Mouse (Mus musculus) layer of hippocampus, postnatal 25 days (tissue): Measurements from ENCODE around the gene Traf5. TPM values are rescaled to one million over a fixed set of nuclear protein-coding genes. Genes with fewer than 3 reads are reported as not detected.
A peak's percentile ranks its signal among the peaks of the same experiment; 100 is the strongest.

Experiments used
- DNase-seq, 2 experiments: peaks; one replicate each; pipeline ENCODE4 v3.0.0; 2022; ENCODE audit warnings: mixed read lengths in 2 of 2, low spot score in 1 of 2; ENCODE audit errors: extremely low spot score in 1 of 2
- total RNA-seq, 2 experiments: library from RNA; stranded (reverse); gene quantifications; 2 replicates each; pipeline ENCODE4 v1.2.3; 2021

The Traf5 gene
- total RNA-seq = 1 to 10 TPM; 2.6 to 4.9 TPM

DNA sequence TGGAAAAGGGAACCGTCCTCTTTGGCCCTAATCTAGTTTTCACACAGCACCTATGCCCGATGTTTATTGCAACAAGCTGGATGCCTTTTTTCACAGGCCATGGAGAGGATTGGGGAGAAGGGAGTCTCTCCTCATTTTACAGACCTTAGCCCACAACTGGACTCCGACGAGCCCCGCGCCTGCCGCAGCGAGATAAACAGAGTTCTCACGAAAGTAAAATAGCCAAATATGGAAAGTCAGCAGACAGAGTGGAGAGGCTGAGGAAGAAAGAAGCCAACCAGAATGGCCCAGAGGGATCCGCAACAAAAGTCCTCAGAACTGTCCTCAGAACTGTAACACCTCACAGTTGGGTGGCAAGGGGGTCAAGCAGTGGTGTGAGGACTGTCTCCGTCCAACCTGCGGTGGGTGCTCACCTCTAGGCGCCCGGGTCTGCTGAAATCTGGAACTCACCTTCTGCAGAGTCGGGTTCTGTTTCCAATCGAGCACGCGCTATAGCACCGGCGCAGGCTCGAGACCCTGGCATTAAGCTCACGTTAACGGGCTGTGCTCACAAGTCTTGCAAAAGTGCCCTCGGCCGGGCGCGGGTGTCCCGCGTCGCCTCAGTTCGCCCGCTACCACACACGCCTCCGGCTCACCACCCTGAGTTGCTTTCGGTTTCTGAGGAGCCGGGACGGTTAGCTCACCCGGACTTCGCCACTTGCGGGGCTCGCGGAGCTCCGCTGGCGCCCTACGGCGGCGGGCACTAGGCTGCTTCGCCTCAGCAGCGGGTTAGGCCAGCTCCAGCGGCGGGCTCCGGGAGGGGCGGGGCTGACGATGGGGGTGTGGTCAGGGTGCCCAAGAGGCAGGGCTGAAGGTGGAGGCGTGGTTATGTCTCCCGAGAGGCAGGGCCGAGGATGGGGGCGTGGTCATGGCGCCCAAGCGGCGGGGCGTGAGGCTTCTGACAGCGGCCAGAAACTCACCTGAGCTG lies at the start of gene Traf5:
Gene Traf5, minus strand, starts transcription at position 754 of the 967 bp plus-strand sequence.
- DNase-seq = peak; percentile 78 to 79

DNA sequence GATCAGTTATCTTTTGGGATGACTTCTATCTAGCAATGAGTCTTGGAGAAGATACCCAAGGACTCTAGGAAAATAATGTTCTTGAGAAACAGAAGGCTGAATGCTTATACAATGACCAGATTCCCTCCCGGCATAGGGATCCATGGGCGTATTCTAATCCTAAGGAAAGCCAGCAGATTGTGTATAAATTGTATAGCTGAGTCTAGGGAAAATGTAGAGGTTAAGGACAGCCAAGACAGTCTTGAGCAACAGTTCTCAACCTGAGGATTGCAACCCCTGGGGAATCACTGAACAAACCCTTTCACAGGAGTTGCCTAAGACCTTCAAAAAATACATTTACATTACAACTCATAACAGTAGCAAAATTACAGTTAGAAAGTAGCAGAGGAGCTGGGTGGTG lies 48.0 kb upstream of the Traf5 start:
- no peak for DNase-seq

DNA sequence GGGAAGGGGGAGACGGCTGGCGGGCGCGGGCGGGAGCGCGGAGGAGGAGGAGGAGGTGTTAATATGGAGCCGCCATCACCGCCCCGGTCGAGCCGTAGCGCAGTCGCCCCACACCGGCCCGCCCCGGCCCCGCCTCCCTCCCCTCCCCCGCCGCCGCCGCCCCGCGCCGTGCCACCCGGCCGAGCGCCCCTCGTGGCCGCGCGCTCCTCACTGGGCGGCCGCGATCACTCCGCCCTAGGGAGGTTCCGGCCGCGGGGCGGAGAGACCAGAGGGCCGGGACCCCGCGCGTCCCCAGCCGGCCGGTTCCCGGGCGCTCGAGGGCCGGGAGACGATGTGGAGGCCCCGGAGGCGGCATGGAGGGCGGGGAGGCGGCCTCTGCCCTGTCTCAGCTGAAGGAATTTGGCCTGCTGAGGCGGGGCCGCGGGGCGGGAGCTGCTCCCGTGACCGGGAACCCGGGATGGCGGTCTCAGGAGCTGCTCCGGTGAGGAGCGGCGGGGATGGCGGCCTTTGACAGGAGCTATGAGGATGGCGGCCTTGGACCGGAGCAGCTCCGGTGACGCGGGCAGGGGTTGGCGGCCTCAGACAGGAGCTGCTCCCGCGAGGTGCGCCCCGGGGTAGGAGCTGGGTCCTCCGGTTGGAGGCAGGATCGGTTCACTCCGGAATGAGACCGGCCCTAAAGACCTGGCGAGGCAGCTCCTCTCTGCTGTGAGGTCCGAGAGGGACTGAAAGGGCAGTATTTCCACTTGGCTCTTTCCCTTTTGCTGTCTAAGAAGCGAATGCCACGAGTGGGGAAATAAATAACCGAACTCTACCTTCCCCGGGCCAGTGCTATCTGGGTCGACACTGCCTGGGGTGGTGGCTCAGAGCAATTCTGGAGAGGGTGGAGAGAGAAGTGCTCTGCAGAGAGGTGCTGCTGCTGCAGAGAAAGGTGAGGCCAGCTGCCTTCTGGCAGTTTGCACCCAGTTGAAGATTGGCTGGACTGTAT lies 45.9 kb upstream of the Traf5 start, which contains the start of gene Rcor3:
Gene Rcor3, minus strand, starts transcription at position 137 of the 985 bp plus-strand sequence.
- peak; percentile 68 to 73 for DNase-seq

GRCm38 (mm10) chr1:192137291-192137925 lies 45.0 kb upstream of the Traf5 start:
- peak; percentile 20 to 31 for DNase-seq

DNA sequence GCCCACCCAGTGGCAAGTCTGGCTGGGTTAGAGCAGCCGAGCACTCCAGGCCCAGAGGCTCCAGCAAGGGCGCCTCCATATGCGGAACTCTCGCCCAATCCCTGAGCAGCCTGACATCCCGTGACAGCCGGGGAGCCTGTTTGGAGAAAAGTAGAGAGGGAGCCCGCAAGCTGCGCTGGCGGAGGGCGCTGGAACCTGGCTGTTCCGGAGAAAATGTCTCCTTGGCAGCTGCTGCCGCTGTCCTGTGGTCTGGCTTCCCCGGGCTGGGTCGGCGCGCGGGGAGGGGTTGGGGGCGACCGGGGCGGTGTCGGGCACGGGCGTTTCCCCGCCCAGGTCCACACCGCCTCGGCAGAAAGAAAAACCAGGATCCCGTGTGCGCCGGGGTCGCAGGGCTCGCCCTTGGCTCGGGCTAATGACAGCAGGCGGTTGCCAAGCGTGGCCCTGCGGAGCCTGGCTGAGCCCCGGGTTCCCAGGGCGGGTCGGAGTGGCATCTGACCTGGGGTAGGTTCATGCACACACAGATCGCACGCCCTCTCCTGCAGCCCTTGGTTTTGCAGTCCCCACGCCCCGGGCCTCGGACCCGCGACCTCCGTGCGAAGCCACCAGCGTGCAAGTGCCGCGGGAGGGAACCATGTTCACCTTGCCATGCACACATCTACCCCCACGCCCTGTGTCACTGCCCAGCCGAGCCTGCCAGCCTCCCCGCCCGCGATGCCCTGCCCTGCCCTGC lies 44.4 kb upstream of the Traf5 start:
- peak; percentile 53 to 67 for DNase-seq

- no peak for DNase-seq
Measured at GRCm38 (mm10) chr1:192130202-192130601, 37.8 kb upstream of the Traf5 start.

GRCm38 (mm10) chr1:192128343-192128742 lies 36.0 kb upstream of the Traf5 start:
- no peak for DNase-seq

DNA sequence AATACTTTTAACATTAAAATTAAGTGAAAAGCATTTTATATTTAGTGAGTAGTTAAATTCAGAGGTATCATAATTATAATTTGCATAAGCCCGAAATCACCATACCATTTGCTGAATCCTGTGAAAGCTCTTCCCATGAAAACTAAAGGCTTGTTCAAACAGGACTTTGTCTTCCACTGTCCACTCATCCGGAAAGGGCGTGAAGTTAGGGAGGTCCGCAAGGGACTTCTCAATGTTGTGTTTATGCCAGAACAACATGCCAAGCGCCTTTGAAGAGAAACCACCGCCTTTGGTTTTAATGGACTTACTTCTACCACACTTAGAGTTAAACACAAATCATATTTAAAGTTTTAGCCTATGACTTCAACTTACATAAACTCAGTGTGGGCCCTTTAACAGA lies 33.4 kb upstream of the Traf5 start:
- DNase-seq = no peak

DNA sequence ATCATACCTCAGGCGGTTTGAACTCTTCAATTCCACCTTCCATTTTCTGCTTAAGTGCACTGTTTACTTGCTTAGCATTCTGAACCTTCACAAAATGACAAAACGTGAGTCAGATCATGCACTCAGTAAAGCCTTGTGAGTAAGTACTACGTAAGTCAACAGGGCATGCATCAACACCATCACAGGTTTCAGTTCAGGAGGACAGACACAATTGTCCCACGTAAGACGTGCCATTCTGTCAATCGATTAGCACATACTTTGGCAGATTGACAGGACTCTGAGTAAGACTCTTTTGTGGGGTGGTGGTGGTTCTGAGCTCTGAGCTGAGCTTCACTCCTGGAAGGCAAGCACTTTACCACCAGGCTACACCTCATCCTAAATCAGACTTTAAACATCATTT lies 23.9 kb upstream of the Traf5 start:
- DNase-seq = no peak

DNA sequence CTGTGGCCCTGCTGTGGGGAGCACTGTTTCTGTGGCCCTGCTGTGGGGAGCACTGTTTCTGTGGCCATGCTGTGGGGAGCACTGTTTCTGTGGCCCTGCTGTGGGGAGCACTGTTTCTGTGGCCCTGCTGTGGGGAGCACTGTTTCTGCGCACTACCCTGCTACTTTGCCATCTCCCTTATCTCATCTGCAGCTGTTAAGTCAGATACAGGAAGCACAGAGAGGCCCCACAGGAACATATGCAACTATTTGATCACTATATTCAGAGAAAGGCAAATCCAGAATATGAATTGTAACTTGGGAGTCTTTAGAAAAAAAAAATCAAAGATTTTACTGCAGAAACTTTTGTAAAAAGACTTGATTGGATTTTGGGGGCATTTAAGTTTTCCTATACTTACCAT lies 23.0 kb upstream of the Traf5 start:
- DNase-seq = no peak

DNA sequence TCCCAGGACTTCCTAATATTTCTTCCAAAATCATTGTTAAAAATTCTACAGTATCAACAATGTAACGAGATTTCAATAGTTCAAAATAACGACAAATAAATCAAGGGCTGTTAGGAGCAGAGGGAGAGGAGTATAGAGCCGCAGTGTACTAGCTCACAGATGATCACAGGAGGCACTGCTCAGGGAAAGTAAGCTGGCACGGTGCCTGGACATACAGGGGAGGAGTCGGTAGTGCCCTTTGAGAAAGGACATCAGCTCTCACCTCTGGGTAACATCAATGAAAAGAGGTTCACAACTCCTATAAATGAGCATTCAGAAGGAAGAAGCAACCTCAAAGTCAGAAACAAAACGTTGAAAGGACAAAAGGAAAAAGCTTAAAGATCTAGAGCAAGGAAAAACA lies 16.8 kb upstream of the Traf5 start:
- no peak for DNase-seq

- DNase-seq = no peak
Measured at GRCm38 (mm10) chr1:192107352-192107751, 15.0 kb upstream of the Traf5 start.

- no peak for DNase-seq
Measured at GRCm38 (mm10) chr1:192105902-192106389, 13.6 kb upstream of the Traf5 start.

DNA sequence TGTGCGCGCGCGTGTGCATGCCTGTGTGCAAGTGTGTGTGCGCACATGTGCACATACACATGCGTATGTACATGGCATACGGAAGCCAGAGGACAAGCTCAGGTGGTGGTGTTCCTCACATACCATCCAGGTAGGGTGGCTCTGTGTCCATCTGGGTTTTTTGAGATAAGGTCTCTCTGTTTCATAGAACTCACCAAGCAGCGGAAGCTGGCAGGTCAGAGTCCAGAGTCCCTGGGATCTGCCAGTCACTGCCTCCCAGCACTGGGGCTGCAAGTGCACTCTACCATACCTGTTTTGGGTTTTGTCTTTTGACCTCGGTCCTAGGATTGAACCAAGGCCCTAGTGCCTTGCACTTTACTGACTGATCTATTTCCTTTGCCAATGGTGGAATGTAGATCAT lies 11.7 kb upstream of the Traf5 start:
- no peak for DNase-seq

DNA sequence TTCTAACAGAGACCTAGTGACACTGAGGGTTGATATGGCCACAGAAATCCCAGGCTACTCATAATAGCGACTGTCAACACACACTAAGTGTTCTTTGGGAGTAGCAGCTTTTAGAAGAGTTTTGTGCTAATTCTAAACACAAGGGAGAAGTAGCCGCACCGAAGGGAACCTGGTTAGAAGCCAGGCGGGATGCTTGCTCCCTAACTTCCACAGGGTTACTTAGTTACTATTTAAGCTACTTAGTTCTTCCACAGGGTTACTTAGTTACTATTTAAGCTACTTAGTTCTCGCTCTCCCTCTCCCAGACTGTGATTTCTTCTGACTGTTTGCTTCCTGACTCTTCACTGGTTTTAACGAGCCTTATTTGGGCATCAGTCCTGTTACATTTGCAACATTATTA lies 10.8 kb upstream of the Traf5 start:
- no peak for DNase-seq

DNA sequence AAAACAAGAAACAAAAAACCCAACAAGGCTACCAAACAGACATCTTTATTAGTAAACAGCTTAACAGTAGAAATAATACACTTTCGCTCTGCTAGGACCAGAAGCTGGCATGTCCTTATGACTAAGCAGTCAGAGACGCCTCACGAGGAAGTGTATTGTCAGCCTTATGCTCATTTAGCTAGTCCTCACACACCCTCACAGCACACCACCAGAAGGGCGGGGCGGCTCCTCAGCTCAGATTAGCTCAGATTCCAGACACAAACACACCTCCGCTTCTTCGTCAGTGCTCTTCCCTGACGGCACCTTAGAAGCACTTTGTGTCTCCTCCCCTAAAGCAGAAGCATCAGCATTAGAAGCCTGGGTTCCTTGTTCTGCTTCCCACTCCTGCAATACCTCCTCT lies 9.0 kb upstream of the Traf5 start:
- DNase-seq = no peak

- no peak for DNase-seq
Measured at GRCm38 (mm10) chr1:192100742-192101141, 8.4 kb upstream of the Traf5 start.

DNA sequence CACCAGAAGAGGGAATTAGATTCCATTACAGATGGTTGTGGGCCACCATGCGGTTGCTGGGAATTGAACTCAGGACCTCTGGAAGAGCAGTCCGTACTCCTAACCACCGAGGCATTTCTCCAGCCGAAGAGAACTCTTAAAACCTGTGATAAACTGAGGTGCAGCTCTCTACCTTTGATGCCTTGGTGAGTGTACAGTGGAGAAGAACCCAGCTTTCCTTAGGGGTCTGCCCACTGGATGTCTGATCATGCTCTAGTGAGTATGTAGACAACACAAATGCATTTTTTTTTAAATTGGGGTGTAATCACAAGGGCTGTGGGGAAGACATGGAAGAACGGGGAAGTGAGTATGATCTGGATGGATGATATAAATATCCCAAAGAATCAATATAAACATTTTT lies 3.3 kb upstream of the Traf5 start:
- DNase-seq = no peak

DNA sequence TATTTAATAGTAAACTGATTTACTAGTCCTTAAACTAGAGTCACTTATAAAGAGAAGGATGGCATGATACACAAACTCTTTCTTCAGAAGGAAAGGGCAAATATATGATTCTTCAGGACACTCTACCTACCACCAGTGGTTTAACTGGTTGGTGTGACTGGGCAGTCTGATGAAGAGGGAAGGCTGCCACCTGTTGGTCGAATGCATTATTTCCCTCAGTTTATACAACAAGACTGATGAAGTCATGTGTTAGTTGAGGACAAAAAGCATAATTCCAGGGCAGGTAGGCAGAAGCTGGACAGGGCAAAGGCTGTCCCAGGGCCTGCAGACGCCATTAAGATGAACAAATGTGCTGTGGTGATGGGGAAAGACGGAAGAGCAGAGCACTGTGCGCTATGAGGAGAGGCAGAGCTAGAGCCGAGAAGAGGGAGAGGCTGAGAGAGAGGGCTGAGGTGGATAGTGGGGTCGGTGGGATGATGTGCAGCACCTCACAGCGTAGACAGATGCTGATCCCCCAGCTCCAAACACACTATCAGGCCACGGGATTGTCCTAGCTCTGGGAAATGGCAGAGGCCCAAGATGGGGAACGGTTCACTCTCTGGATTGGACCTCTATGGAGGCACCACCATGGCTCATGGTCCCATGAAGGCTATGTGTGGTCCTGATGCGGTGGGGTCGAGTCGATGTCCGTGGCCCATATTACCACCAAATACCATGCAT lies 2.3 kb upstream of the Traf5 start:
- DNase-seq = peak; percentile 24 to 76
